Mouse (Mus musculus): ENCODE measurements around the gene Syne1.
"Not testable (repeated sequence)": the region's sequence is repeated elsewhere in the genome, so short reads cannot be mapped to it uniquely, and the experiment has no call there.

The Syne1 gene

GRCm38 (mm10) chr10:5515330-5515729 is 36.0 kb downstream of the Syne1 start:
- DNase-seq (ENCODE audit: low spot score), result no peak

GRCm38 (mm10) chr10:5514134-5514533 is 37.1 kb downstream of the Syne1 start:
- no peak for DNase-seq (ENCODE audit: low spot score)

- peak; percentile 5 for DNase-seq (ENCODE audit: low spot score)
Observed at GRCm38 (mm10) chr10:5512285-5512684, 39.0 kb downstream of the Syne1 start.

GRCm38 (mm10) chr10:5511403-5511802 is 39.9 kb downstream of the Syne1 start:
- DNase-seq (ENCODE audit: low spot score), result no peak

- no peak for DNase-seq (ENCODE audit: low spot score)
Observed at GRCm38 (mm10) chr10:5507478-5507877, 43.8 kb downstream of the Syne1 start.

GRCm38 (mm10) chr10:5504761-5505160 is 46.5 kb downstream of the Syne1 start:
- no peak for DNase-seq (ENCODE audit: low spot score)

- no peak for DNase-seq (ENCODE audit: low spot score)
Observed at GRCm38 (mm10) chr10:5503909-5504308, 47.4 kb downstream of the Syne1 start.

GRCm38 (mm10) chr10:5499684-5500369 is 51.5 kb downstream of the Syne1 start:
- DNase-seq (ENCODE audit: low spot score), result not testable (repeated sequence)

GRCm38 (mm10) chr10:5497859-5498258 is 53.4 kb downstream of the Syne1 start:
- DNase-seq (ENCODE audit: low spot score), result no peak

GRCm38 (mm10) chr10:5491050-5491449 is 60.2 kb downstream of the Syne1 start:
- no peak for DNase-seq (ENCODE audit: low spot score)

GRCm38 (mm10) chr10:5490029-5490428 is 61.3 kb downstream of the Syne1 start:
- DNase-seq (ENCODE audit: low spot score), result peak; percentile 7

- no peak for DNase-seq (ENCODE audit: low spot score)
Observed at GRCm38 (mm10) chr10:5488097-5488496, 63.2 kb downstream of the Syne1 start.

- DNase-seq (ENCODE audit: low spot score), result no peak
Observed at GRCm38 (mm10) chr10:5480552-5481550, 70.4 kb downstream of the Syne1 start.

GRCm38 (mm10) chr10:5480097-5480496 is 71.2 kb downstream of the Syne1 start:
- DNase-seq (ENCODE audit: low spot score), result peak; percentile 71

GRCm38 (mm10) chr10:5468638-5469037 is 82.6 kb downstream of the Syne1 start:
- DNase-seq (ENCODE audit: low spot score), result no peak

- no peak for DNase-seq (ENCODE audit: low spot score)
Observed at GRCm38 (mm10) chr10:5453830-5454229, 97.5 kb downstream of the Syne1 start.

GRCm38 (mm10) chr10:5449944-5450343 is 101.3 kb downstream of the Syne1 start:
- DNase-seq (ENCODE audit: low spot score), result no peak

GRCm38 (mm10) chr10:5447950-5448716 is 103.1 kb downstream of the Syne1 start:
- DNase-seq (ENCODE audit: low spot score), result no peak

GRCm38 (mm10) chr10:5445313-5445712 is 106.0 kb downstream of the Syne1 start:
- DNase-seq (ENCODE audit: low spot score), result no peak

- DNase-seq (ENCODE audit: low spot score), result no peak
Observed at GRCm38 (mm10) chr10:5443020-5443419, 108.3 kb downstream of the Syne1 start.

- no peak for DNase-seq (ENCODE audit: low spot score)
Observed at GRCm38 (mm10) chr10:5439802-5440350, 111.4 kb downstream of the Syne1 start.

GRCm38 (mm10) chr10:5437766-5438165 is 113.5 kb downstream of the Syne1 start:
- no peak for DNase-seq (ENCODE audit: low spot score)
